Mouse (Mus musculus) c-Kit-positive CD71-positive TER-119-negative erythroid progenitor cells, embryonic 14.5 days (primary cell): ENCODE data around the gene Slc35f1.

Experiments used
- DNase-seq: peaks from one replicate; pipeline ENCODE4 v3.0.0-alpha.2; 2013; ENCODE audit warnings: low read depth

Gene Slc35f1

DNA sequence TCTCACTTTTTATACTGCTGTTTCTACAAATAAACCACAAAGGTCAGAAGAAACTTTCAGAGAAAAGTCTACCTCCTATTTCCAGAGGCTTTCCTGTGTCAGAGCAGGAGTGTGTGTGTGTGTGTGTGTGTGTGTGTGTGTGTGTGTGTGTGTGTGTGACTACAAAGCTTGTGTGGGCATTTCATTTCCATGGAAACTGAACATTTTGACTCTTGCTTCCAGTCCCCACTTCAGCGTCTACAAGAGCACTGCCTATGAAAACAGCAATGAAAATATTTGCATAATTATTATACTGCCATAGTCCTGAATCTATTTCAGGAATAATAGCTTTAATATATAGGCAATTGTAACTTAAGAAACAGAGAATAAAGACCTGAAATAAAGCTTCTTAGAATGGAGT lies 241.8 kb downstream of the Slc35f1 start:
- no peak for DNase-seq

DNA sequence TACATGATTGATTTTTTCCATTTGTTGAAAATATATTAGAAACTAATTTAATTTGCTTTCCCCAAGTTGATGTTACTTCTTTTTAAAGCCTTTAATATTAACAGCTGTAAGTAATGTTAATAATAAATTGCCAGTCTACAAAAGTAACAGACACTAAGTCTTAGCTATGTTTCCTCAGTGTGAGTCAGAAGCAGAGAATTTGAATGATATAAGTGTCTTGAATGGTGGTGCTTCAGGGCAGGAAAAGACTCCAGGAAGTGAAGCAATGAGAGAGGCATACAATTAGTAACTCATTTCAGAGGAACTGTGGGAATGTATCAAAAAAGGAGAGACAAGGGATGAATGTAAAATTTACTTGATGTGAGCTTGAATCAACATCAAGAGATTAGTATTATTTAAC lies 244.3 kb downstream of the Slc35f1 start:
- DNase-seq, result no peak

DNA sequence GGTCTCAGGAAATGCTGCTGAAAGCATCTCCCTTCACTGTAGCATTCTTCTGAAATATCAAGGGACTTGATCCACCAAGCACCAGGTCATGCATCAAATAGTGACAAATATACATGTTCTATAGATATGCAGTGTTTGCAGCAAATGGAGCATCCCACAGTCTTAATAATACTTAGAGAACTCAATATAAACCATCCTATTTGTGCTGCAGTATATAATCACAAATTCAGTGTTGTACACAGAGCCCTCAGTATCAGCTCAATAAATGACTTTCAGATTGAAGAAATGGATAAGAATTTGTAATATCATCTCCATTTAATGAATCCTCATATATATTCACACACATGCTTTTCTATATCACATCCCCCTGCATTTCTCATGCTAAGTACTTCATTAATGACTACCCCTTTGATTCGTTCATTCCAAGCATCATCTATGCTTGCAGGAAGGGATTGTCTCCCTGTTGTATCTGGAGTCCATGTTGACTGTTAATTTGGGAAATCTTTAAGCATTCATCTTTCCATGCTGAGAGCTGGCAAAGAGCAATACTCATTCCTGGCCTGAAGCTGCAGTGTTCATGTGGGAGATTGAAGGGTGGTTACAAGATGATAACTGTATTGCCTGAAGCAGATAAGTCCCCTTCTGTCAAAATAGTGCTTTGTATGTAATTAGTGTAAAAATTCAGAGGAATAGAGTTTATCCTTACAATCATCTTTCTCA lies 249.9 kb downstream of the Slc35f1 start:
- DNase-seq, result no peak

GRCm38 (mm10) chr10:52940831-52941216 lies 250.5 kb downstream of the Slc35f1 start:
- no peak for DNase-seq

GRCm38 (mm10) chr10:52952581-52952980 lies 262.2 kb downstream of the Slc35f1 start:
- no peak for DNase-seq

DNA sequence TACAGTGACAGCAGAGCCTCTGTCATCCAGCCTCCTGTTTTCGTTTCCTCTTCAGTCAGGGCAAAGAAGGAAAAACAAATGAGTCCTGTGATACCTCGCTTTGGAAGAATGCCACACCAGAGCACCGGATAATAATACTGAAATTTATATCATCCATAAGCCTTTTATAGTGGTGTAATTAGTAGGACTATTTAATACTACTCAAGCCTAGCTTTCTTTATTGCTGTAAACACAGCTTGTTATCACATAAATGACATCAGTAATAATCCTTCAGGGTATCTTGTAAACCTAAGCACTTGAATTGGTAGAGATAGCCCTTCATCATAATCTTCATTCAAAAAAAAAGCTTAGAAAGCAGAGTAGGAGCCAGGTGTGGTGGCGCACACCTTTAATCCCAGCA lies 266.4 kb downstream of the Slc35f1 start:
- DNase-seq, result no peak

GRCm38 (mm10) chr10:52979251-52979650 lies 288.9 kb downstream of the Slc35f1 start:
- DNase-seq, result no peak

DNA sequence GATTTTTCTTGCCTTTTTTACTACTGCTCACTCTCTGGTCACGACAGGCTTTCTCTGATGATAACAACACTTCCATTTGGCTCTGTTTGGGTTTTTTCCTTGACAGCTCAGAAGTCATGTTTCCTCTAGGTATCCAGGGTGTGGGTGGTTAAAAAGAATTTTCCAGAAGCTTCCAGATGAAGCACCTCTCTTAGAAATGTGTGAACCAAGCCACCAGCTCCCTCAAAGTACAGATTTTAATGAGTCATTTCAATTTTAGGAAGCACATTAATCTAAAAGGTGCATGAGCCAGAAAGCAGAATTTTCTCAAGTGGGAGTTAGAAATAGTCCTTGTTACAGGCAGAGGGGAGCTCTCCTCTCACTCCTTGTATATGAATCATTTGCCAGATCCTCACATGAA lies 292.5 kb downstream of the Slc35f1 start:
- no peak for DNase-seq

DNA sequence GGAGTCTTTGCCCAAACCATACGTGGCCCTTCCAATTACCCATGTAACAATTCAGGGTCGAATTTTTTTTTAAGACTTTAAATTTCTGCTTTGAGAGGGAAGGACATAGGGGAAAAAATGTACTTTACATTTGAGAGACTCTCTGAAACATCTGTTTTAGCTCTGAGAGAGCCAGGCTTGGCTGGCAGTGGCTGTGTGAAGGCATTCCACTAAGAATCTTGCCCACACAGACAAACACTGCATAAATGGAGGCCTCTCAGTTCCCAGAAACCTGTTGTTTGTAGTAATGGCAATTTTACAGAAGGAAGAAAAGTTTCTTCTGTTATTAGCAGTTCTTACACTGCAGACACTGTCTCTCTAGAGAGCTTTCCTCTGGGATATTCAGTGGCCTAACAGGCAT lies 301.9 kb downstream of the Slc35f1 start:
- DNase-seq, result no peak

- no peak for DNase-seq
Observed at GRCm38 (mm10) chr10:52996886-52997285, 306.6 kb downstream of the Slc35f1 start.

DNA sequence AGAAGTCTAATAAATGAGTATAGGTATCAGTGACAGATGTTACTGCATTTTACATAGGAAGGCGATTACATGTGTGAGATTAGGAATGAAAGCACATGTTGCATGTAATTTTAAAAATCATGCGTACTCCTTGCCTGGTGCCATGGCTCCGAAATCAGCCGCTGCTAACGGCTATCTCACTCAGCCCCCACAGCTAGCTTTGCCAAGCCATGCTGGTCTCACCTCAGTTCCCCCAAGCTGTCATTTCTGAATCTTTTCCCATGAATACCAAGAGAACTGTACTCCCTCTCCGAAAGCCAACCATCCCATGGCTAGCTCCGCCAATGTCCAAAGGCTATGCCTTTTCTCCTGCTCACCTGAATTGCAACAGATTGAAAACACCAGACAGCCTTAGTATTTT lies 310.8 kb downstream of the Slc35f1 start:
- no peak for DNase-seq

DNA sequence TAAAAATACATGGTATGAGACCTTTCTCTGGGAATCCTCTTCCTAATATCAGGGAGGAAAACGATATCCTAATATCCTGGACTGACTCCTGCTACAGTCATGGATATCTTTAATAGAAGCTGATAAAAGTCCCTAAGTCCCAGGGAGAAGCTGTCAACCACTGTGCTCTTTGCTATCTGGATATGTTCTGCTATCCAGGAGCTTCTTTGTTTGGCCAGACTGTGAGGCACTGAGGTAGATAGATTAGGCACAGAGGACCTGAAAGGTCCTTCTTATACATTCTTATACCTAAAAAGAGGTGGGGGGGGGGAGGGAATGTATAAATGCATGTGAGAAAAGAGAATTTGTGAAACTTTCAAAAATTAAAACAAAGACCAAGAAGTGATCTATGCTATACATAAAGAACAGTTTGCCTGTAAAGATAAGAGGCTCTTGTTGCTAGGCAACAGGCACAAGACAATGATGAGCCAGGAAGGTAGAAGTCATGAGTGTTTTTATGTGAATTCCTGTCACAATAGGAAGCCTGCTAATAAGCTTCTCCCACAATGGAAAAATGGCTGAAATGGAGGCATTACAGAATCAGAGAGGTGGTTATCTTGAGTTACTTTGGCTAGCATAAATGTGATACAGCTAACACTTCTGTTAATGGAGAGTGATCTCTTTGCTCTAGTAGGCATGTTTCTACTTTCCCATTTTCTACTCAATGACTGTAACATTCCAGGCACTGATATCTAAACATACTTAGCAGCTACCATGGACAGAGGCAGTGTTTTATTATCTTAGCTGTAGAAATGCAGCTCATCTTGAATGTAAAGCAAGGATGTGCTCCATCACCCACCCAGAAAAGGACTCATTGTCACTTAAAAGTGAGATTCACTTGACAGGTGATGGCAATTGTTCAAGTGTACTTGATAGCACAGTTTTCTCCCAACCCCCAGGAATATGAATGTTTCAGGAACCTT lies 316.2 kb downstream of the Slc35f1 start:
- DNase-seq, result no peak

DNA sequence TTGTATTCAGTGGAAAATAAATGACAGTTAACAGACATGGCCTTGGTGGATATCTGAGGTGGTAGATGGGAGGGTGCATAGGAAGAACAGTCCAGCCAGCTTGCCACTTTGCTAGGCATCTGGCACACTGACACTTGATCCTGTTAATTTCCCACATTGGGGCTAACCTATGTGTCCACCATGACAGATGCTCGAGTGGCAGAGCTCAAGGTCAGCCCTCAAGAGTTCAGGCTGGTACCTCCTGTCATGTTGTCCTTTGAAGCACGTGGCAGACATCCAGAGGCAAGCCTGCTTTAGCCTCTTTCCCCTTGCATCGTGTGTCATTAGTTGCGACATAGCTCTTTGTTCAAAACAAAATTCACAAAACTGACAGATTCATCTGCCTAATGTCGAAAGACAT lies 323.5 kb downstream of the Slc35f1 start:
- DNase-seq, result no peak

DNA sequence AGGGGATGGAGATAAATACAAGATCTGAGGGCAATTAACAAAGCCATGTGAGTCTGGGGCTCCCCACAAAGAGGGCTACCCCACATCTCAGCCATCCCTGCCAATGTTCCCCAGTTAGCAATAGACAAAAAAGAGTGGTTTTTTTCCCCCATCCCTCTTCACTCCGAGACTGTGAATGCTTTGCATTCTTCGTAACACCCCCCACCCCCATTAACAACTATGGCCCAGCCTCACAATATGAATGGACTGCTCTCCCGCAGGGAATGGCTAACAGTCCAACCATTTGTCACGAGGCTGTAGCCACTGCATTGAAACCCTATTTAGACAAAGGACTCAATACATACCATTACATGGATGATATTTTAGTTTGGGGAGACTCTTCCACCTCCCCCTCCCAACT lies 338.1 kb downstream of the Slc35f1 start:
- DNase-seq, result no peak

- no peak for DNase-seq
Observed at GRCm38 (mm10) chr10:53035202-53035601, 344.9 kb downstream of the Slc35f1 start.

GRCm38 (mm10) chr10:53045931-53046330 lies 355.6 kb downstream of the Slc35f1 start:
- no peak for DNase-seq

DNA sequence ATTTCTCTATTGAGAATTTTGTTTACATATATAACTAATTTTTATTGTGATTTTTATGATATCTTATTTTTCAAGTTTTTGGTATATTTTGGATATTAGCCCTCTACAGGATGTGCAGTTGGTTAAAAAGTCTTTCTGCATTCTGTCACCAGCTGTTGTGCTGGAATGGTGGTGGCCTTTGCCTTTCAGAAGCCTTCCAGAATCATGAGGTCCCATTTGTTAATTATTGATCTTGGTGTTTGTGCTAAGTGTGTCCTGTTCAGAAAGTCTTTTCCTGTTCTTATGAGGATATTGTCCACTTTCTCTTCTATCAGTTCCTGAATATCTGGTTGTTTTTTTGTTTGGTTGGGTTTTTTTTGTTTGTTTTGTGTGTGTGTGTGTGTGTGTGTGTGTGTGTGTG lies 362.2 kb downstream of the Slc35f1 start:
- DNase-seq, result no peak

GRCm38 (mm10) chr10:53060745-53061144 lies 370.4 kb downstream of the Slc35f1 start:
- no peak for DNase-seq

DNA sequence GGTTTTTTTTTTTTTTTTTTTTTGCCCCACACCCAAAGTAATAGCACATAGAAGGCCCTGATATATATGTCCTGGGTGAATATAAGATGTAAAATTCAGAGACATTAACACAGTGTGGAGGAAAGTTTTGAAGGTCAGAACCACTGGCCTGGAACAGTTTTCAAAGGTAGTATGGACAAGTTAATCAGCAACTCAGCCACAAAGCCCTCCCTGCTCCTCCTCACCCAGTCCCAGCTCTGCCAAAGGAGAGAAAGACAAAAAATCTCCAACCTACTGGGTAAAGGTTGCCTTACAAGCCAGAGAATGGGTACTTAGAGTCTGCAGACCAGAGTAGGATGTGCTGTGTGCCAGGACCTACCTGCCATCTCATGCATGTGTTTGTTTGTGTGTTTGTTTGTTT lies 372.4 kb downstream of the Slc35f1 start:
- no peak for DNase-seq

DNA sequence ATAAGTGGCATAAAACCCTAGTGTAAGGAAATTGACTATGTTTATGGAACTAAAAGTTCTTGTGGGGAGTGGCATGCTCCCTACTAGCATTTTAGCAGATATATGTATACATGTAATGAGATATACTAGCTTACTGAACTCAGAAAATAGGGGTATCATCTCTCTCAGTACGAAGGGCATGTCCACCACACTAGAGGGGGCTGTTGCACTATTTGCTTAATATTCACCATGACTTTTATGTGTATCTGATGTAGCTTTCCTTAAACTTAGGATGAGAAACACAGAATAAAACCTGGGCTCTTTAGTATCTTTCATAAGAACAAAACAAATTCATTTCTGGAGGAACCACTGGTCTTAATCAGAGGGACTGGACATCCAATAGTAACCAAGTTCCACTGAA lies 397.5 kb downstream of the Slc35f1 start:
- DNase-seq, result no peak

DNA sequence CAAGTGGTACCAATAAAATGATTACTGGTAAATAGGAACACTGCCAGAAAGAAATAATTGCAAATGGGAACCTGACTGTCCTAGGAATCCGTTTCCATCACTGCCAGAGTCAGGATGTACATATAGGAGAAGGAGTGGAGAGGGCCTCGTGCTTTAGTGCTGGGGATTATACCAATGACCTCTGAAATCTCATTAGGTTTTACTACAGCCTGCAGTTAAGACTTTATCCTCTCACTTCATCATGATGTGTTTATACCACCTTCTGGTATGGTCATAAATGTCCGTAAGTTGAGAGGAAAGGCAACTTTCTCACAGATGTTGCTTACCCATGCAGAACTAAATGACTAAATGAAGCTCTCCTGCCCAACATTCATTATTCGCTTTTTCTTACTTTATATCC lies 401.2 kb downstream of the Slc35f1 start:
- no peak for DNase-seq

- DNase-seq, result no peak
Observed at GRCm38 (mm10) chr10:53096446-53096845, 406.1 kb downstream of the Slc35f1 start.

DNA sequence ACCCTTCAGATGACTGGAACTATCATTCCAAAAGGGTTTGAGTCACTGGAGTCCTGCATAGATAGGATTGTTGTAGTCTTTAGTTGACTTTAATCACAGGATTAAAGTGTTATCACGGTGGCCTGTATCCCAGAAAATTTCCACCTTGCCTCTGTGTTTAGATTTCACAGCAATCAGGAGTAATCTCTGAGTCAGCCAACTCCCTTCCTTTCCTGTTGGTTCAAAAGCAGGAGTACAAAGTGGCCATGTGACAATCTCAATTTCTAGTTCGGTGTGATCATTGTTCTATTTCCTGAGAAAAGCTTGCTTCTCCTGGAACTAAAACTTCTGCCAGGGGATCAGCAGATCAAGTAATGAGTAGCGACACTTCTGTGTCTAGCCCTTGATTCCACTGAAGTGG lies 410.5 kb downstream of the Slc35f1 start:
- no peak for DNase-seq
